Mouse (Mus musculus) intestine, embryonic 16.5 days (tissue): ENCODE data around the gene Gadl1. TPM values are rescaled to one million over a fixed set of nuclear protein-coding genes. Genes with fewer than 3 reads are reported as not detected.

Experiments
- ATAC-seq: fragments of 200-750 bp; cut with Nextera tagmentation; 2 replicates; pipeline ENCODE4 v1.8.0; 2017; ENCODE audit warnings: moderate TSS enrichment, moderate library complexity
- H3K27ac ChIP-seq: fragments of 300-500 bp; sonication (generic); 2 replicates; pipeline ENCODE4 v1.5.1; 2014; ENCODE audit warnings: mild to moderate bottlenecking, low read length
- H3K27me3 ChIP-seq: fragments of 300-500 bp; sonication (generic); replicated peaks from 2 replicates; pipeline ENCODE4 v1.6.1; 2014; ENCODE audit warnings: low read length, control low read depth, mixed read lengths; ENCODE audit not compliant: control insufficient read depth, insufficient read depth
- H3K36me3 ChIP-seq: fragments of 300-500 bp; sonication (generic); 2 replicates; pipeline ENCODE4 v1.6.1; 2014; ENCODE audit warnings: low read length, control low read depth; ENCODE audit not compliant: control insufficient read depth, insufficient read depth
- H3K4me1 ChIP-seq: fragments of 300-500 bp; sonication (generic); 2 replicates; pipeline ENCODE4 v1.6.1; 2014; ENCODE audit warnings: low read length, control low read depth, mixed read lengths; ENCODE audit not compliant: control insufficient read depth, insufficient read depth
- H3K4me2 ChIP-seq: fragments of 300-500 bp; sonication (generic); 2 replicates; pipeline ENCODE4 v1.6.1; 2014; ENCODE audit warnings: low read depth, low read length, control low read depth
- H3K4me3 ChIP-seq: fragments of 300-500 bp; sonication (generic); 2 replicates; pipeline ENCODE4 v1.5.1; 2014; ENCODE audit warnings: mild to moderate bottlenecking, low read length
- H3K9ac ChIP-seq: fragments of 300-500 bp; sonication (generic); 2 replicates; pipeline ENCODE4 v1.6.1; 2014; ENCODE audit warnings: low read depth, low read length
- H3K9me3 ChIP-seq: fragments of 300-500 bp; sonication (generic); 2 replicates; pipeline ENCODE4 v1.6.1; 2016; ENCODE audit warnings: low read length, control low read depth; ENCODE audit not compliant: control insufficient read depth
- WGBS: fragments of 180-500 bp; shearing (Covaris S2); extraction: QIAGEN DNeasy Blood & Tissue Kit; methylation state at CpG from one replicate; pipeline ENCODE4 v1.1.7; 2014; 5-methylcytosine and 5-hydroxymethylcytosine counted together
- polyA plus RNA-seq: library from polyadenylated mRNA; unstranded; fragments of >200 nt; fragmentation: Nextera tagmentation; extraction: Ambion mirVana; gene quantifications from 2 replicates; pipeline ENCODE4 v1.2.1, GENCODE M21; 2015

Gene Gadl1
- polyA plus RNA-seq, 1 experiment from 2014 or later: 0.21 TPM

DNA sequence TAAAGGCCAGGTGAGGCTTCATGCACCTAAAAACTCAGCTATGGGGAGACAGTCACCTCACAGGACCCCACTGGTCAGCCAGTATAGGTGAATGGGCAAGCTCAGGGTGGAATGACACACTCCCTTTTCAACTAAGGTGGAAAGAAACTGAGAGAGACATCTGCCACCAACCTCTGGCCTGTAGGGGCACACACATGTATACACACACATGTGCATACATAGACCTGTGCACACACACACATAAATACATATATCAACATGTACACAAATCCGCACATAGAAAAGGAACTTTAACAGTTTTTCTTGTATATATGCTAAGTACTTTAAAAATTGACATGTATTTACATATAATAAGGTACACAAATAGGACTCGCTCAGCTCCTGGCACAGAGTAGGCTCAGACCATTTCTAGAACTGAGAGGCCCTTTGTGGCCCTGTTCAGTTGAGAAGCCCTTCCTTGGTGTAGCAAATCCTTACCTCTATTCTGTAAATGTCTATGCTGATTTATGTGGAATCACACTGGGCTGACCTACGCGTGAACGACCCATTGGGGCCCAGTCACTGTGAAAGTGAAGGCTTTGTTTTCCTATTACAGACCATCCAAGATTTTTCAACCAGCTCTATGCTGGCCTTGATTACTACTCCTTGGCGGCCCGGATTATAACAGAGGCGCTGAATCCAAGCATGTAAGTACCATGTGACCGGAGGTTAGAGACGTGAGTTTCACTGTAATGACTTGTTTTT is 34.5 kb downstream of the Gadl1 start:
- H3K9me3 ChIP-seq: no peaks in the 10 kb centered on the region
- H3K4me3 ChIP-seq: no peak overlapping the region
- no peaks in the 10 kb centered on the region for H3K4me1 ChIP-seq
- no peak for ATAC-seq
- H3K27me3 ChIP-seq: no peaks in the 10 kb centered on the region
- WGBS: 87% methylated on average over 10 of the region's 10 CpGs
- no peak overlapping the region for H3K27ac ChIP-seq
- H3K9ac ChIP-seq: no peak overlapping the region
- H3K4me2 ChIP-seq: no peak overlapping the region
- no peaks in the 10 kb centered on the region for H3K36me3 ChIP-seq

DNA sequence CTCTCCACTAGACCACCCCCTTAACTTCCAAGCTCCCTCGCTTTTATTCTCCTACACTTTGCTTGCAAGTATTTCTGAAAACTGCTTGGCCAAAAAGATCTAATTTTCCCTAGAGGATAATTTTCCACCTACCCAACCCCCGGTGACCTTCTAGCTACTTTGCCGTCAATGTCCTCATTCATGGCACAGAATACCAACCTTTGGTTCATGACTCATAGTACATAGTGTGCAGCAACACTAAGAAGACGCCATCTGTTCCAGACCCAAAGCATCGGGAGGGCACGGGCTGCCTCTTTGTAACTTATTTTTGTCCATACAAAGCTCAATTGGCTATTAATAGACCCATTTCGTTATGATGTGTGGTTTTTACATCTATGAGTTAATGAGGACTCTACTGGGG is 55.8 kb downstream of the Gadl1 start:
- no peak overlapping the region for H3K9ac ChIP-seq
- H3K4me1 ChIP-seq: no peaks in the 10 kb centered on the region
- ATAC-seq: no peak
- H3K9me3 ChIP-seq: no peaks in the 10 kb centered on the region
- 86% methylated on average over 7 of the region's 7 CpGs for WGBS
- H3K4me3 ChIP-seq: no peak overlapping the region
- no peaks in the 10 kb centered on the region for H3K36me3 ChIP-seq
- H3K27me3 ChIP-seq: no peaks in the 10 kb centered on the region
- H3K27ac ChIP-seq: no peak overlapping the region
- H3K4me2 ChIP-seq: no peak overlapping the region

DNA sequence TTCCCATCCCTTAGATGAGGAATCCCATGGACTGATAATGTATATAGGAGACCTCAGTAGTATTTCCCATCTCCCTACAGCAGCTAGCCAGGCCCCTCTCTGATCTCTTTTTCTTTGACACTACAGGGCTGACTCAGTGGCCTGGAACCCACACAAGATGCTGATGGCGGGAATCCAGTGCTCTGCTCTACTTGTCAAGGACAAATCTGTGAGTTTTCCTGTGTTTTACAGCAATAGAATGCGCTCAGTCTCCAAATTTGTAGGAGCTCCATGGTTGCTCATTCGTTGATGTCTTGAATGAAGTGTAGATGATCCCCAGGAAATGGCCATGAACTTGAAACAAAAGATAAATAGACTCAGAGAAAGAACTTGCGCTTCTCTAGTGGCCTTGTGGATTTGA is 56.9 kb downstream of the Gadl1 start:
- no peaks in the 10 kb centered on the region for H3K27me3 ChIP-seq
- no peaks in the 10 kb centered on the region for H3K36me3 ChIP-seq
- no peak overlapping the region for H3K4me3 ChIP-seq
- no peaks in the 10 kb centered on the region for H3K9me3 ChIP-seq
- H3K27ac ChIP-seq: no peak overlapping the region
- no peaks in the 10 kb centered on the region for H3K4me1 ChIP-seq
- no peak overlapping the region for H3K4me2 ChIP-seq
- no peak for ATAC-seq
- no peak overlapping the region for H3K9ac ChIP-seq
- WGBS: 86% methylated on average over 4 of the region's 4 CpGs

DNA sequence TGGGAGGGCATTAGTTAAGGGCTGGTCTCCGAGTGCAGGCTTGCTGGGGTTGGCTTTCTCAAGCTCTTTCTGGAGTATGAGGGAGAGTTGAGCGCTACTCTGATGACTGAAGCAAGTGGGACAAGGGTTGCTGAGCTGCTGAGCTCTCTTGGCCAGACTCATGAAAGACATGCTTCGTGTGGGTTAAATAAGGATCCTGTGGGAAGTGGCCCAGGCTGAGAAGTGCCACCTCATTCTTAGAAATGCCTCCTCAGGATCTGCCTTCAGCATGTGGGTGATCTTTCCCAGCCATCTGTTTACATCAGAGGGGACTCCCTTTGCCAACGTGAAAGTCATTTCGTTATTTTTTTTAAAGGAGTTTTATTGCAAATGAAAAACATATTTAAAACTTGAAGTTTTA is 57.5 kb downstream of the Gadl1 start:
- no peak for ATAC-seq
- Histone ChIP-seq H3K9ac (no peak overlapping the region), H3K27ac (no peak overlapping the region), H3K36me3 (no peaks in the 10 kb centered on the region), H3K4me2 (no peak overlapping the region), H3K27me3 (no peaks in the 10 kb centered on the region), H3K4me1 (no peaks in the 10 kb centered on the region), H3K4me3 (no peak overlapping the region), H3K9me3 (no peaks in the 10 kb centered on the region)
- WGBS: 81% methylated on average over 5 of the region's 5 CpGs

DNA sequence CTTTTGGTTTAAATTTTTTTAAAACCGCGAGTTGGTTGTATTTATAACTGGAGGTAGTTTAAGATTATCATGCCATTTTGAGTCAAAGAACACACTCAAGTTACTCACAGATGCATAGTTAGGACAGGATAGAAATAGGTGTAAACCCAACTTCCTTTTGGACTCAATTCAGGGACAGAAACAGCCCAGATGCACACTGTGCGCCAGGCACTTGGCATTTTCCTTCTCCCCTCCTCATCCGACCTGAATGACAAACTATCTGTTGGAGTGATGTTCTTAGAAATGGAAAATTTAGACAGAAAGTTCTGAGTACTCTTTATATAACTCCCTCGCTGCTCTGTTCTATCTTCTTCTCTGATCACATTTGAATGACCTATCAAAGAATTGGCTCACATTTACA is 58.4 kb downstream of the Gadl1 start:
- ATAC-seq: no peak
- Histone ChIP-seq H3K4me3 (no peak overlapping the region), H3K4me1 (no peaks in the 10 kb centered on the region), H3K9me3 (no peaks in the 10 kb centered on the region), H3K9ac (no peak overlapping the region), H3K4me2 (no peak overlapping the region), H3K36me3 (no peaks in the 10 kb centered on the region), H3K27ac (no peak overlapping the region), H3K27me3 (no peaks in the 10 kb centered on the region)
- WGBS: 93% methylated on average over 5 of the region's 5 CpGs

DNA sequence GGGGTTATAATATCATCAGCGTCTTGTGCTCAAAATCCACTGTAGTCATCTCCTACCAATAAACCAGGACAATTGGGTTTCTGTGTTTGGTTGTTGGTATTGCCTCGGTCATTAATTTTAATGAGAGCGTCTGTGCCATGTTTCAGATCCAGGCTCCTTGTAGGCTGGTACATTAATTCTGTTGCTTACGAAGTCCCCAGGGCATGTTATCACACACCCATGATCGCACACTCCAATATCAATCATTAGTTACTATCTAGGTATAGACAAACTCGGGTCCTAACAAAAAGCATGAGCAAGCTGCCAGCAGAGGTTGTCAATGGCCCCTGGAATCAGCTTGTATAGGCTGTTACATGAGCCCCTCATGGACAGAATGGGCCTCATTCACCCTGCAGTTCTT is 67.6 kb downstream of the Gadl1 start:
- Histone ChIP-seq H3K4me2 (no peak overlapping the region), H3K36me3 (no peaks in the 10 kb centered on the region), H3K9me3 (no peaks in the 10 kb centered on the region), H3K9ac (no peak overlapping the region), H3K4me1 (no peaks in the 10 kb centered on the region), H3K27ac (no peak overlapping the region), H3K4me3 (no peak overlapping the region), H3K27me3 (no peaks in the 10 kb centered on the region)
- ATAC-seq: no peak
- WGBS: 84% methylated on average over 6 of the region's 6 CpGs

DNA sequence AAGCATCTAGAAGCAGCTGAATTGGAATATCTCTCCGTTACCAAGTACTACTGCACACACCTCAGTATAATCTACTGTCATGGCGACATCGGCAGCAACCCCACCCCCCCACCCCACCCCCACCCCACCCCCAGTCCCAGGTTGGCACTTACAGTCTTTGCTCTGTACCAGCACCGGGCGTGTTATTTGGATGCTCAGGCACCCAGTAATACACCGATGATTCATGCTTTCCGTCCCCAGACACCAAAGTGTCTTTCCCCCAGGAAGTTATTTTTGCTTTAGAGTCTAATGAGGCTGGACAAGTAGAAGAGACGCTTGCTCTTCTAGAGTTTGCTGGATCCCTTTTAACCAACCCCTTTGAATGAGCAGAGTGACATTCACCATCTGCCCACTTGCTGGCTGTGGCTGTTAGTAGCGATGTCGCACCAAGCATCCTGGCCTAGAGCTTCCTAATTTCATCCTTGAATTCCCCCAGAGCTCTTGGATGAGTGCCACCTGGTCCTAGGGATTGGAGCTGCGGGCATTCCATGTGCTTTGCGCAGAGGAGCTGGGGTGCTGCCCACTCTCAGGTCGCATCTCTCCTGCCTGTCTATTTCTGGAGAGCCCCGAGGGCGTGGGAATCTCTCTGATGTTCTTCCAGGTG is 68.5 kb downstream of the Gadl1 start:
- no peaks in the 10 kb centered on the region for H3K27me3 ChIP-seq
- no peak overlapping the region for H3K27ac ChIP-seq
- no peaks in the 10 kb centered on the region for H3K36me3 ChIP-seq
- H3K9ac ChIP-seq: no peak overlapping the region
- no peak overlapping the region for H3K4me2 ChIP-seq
- H3K4me1 ChIP-seq: no peaks in the 10 kb centered on the region
- H3K4me3 ChIP-seq: no peak overlapping the region
- no peak for ATAC-seq
- WGBS: 82% methylated on average over 15 of the region's 15 CpGs
- H3K9me3 ChIP-seq: no peaks in the 10 kb centered on the region

DNA sequence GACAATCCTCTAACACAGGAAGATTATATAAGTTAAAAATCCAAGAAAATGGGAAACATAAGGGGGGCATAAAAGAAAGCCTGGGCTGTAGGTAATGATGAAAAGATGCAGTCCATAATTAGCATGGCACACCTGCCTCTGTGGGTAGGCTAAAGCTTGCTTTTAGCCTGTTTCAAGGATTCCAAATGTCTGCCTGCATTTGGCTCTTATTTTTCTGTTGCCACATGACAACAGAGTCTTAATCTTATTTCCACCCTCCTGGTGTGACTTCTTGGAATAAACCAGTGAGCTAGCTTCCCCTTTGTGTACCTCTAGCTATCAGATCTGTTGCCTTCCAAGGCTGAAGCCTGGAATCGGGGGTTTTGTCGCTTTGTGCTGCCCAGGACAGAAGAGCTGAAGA is 69.2 kb downstream of the Gadl1 start:
- ATAC-seq: no peak
- no peak overlapping the region for H3K27ac ChIP-seq

DNA sequence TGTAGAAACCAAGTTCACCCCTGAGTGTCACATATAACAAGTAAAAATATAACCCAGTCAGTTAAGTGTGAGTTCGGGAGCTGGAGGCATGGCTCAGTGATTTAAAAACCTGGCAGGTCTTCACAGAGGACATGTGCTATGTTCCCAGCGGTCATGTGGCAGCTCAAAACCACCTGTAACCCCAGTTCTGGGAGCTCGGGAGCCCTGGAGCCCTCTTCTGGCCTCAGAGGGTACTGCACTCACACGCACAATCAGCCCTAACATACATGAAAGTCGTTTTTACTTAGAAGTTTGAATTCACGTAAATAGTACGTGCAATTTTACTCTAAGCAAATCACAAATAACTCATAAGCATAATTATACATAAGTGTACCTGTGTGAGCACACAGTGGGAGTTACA is 81.4 kb downstream of the Gadl1 start:
- Histone ChIP-seq H3K27me3 (no peaks in the 10 kb centered on the region), H3K4me3 (no peak overlapping the region), H3K36me3 (no peaks in the 10 kb centered on the region), H3K4me2 (no peak overlapping the region), H3K27ac (no peak overlapping the region), H3K9me3 (no peaks in the 10 kb centered on the region), H3K4me1 (peaks cover 4% of the 10 kb centered on the region; the same call in 1 of the 2 replicates), H3K9ac (no peak overlapping the region)
- no peak for ATAC-seq
- 93% methylated on average over 7 of the region's 7 CpGs for WGBS

More for the DNA sequence above, 69.2 kb downstream of the Gadl1 start:
- Histone ChIP-seq H3K4me2 (no peak overlapping the region), H3K4me1 (no peaks in the 10 kb centered on the region), H3K36me3 (no peaks in the 10 kb centered on the region), H3K4me3 (no peak overlapping the region), H3K27me3 (no peaks in the 10 kb centered on the region), H3K9ac (no peak overlapping the region), H3K9me3 (no peaks in the 10 kb centered on the region)
- 54% methylated on average over 2 of the region's 2 CpGs for WGBS
